Mouse (Mus musculus): ENCODE measurements around the gene Slc7a6os. TPM values are rescaled to one million over a fixed set of nuclear protein-coding genes. Genes with fewer than 3 reads are reported as not detected.

Gene Slc7a6os
- total RNA-seq (2023): 64.4 to 73.2 TPM (median 66.7 TPM) in 4 replicates

DNA sequence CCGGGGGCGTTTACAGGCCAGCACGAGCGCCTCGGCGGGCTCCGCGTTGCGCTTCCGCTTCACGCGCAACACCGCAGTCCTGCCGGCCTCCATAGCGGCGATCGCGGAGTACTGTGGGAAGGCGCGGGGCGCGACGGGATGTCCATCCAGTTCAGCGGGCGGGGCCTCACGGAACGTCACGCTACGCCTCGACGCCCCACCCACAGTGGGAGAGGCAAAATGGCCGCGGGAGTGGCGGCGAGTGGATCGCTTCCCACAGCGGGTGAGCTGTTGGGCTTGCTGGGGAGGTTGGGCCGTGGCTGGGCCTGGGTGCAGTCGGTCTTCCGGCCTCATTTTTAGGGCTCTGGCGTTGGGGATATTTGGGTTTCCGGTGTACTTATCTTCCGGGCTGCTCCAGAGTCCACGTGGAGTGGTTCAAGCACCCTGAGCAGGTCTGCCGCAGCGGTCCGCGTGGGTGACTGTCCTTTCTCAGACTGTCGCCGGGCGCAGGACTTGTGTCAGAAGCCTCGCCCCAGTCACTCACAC lies at the start of gene Slc7a6os, which contains the start of gene Prmt7:
TSS of gene Slc7a6os (minus strand) at position 115 of the 525 bp plus-strand sequence.
TSS of gene Prmt7 (plus strand) at position 116 of the 525 bp plus-strand sequence.

DNA sequence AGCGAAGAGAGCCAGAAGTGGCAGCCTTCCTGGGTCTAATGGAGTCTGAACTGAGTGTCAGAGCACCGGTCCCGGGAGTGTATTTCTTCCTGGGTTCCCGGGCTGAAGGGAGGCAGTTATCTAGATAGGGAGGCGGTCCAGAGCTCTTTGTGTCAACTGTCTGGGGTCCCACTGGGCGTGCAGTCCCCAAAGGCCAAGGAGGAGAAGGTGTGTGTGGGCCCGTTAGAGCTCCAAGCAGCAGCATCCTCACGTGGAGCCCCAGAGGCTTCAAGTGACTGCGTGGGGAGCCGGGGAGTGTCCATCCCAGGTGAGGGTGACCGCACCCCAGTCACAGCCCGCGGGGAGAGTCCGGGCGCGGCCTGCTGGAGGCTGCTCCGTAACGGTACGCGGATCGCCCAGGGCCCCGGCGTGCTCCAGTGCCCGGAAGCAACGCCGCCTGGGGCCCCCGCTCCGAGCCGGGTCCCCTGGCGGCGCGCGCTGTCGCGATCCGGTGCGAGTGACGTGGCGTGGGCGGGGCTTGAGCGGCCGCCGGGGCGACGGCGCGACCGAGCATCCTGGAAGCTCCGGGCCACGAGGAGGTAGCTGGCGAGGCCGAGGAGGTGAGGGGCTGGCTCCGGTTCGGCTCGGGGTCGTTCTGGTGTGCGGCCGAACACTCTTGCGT lies 42.2 kb downstream of the Slc7a6os start, which contains the start of gene Slc7a6:
TSS of gene Slc7a6 (plus strand) at position 502 of the 661 bp plus-strand sequence.

Other genes starting within 250 kb of the Slc7a6os start
- 13.1 to 17.6 TPM (median 13.2 TPM) in 4 replicates for gene Slc12a4, start 244.8 kb downstream of the Slc7a6os start, total RNA-seq (2023)
- not detected in 4 replicates for gene Dpep3, start 231.5 kb downstream of the Slc7a6os start, total RNA-seq (2023)
- gene Dus2, start 219.6 kb downstream of the Slc7a6os start, total RNA-seq (2023): 29.7 to 43.8 TPM (median 34.7 TPM) in 4 replicates
- gene Dpep2nb, start 205.0 kb downstream of the Slc7a6os start, total RNA-seq (2023): not detected in 4 replicates
- 5.9 to 8.6 TPM (median 6.8 TPM) in 4 replicates for gene Ddx28, start 199.1 kb downstream of the Slc7a6os start, total RNA-seq (2023)
- 179 to 192 TPM (median 188 TPM) in 4 replicates for gene Nfatc3, start 152.1 kb downstream of the Slc7a6os start, total RNA-seq (2023)
- gene Esrp2, start 74.0 kb downstream of the Slc7a6os start, total RNA-seq (2023): 1.0 TPM in 1 of 4 replicates, not detected in the others
- gene Pla2g15, start 60.5 kb downstream of the Slc7a6os start, total RNA-seq (2023): 8.1 to 9.7 TPM (median 8.5 TPM) in 4 replicates
- gene Slc7a6, start 42.1 kb downstream of the Slc7a6os start, total RNA-seq (2023): 23.5 to 40.3 TPM (median 33.7 TPM) in 4 replicates
- gene Prmt7, start within 50 bp of the Slc7a6os start, total RNA-seq (2023): 35.2 to 37.2 TPM (median 35.9 TPM) in 4 replicates
- 5.1 to 7.3 TPM (median 5.6 TPM) in 4 replicates for gene Smpd3, start 127.1 kb upstream of the Slc7a6os start, total RNA-seq (2023)
- 11.2 to 12.4 TPM (median 11.7 TPM) in 4 replicates for gene Zfp90, start 204.4 kb upstream of the Slc7a6os start, total RNA-seq (2023)